Mouse (Mus musculus): ENCODE data around the gene Ttc30b. TPM values are rescaled to one million over a fixed set of nuclear protein-coding genes. Genes with fewer than 3 reads are reported as not detected.
A peak's percentile ranks its signal among the peaks of the same experiment; 100 is the strongest.
"Not testable (repeated sequence)": the region's sequence is repeated elsewhere in the genome, so short reads cannot be mapped to it uniquely, and the experiment has no call there.

Ttc30b gene
- polyA plus RNA-seq, 1 experiment, result 4.4 TPM

GRCm38 (mm10) chr2:75976070-75976469, 37.7 kb upstream of the Ttc30b start:
- H3K27me3 ChIP-seq (ENCODE audit: control insufficient read depth, insufficient read depth, low read length); H3K4me1 ChIP-seq (replicated peaks; ENCODE audit: control insufficient read depth, insufficient read depth, low read length); H3K4me3 ChIP-seq (ENCODE audit: control insufficient read depth, insufficient read depth, low read length); H3K36me3 ChIP-seq (ENCODE audit: control insufficient read depth, insufficient read depth, low read length); H3K27ac ChIP-seq (ENCODE audit: control insufficient read depth, insufficient read depth, low read length); DNase-seq: not testable (repeated sequence)
- 81% methylated on average over 2 of the region's 2 CpGs for WGBS

- WGBS, result 93% methylated on average over 9 of the region's 9 CpGs
- Histone ChIP-seq H3K36me3 (ENCODE audit: control insufficient read depth, insufficient read depth, low read length) (no peaks in the 10 kb centered on the region), H3K4me1 (replicated peaks; ENCODE audit: control insufficient read depth, insufficient read depth, low read length) (no peaks in the 10 kb centered on the region), H3K27me3 (ENCODE audit: control insufficient read depth, insufficient read depth, low read length) (no peaks in the 10 kb centered on the region), H3K27ac (ENCODE audit: control insufficient read depth, insufficient read depth, low read length) (no peak overlapping the region), H3K4me3 (ENCODE audit: control insufficient read depth, insufficient read depth, low read length) (no peak overlapping the region)
- no peak for DNase-seq
- TF ChIP-seq POLR2A (IDR thresholded peaks at IDR 0.05; ENCODE audit: control insufficient read depth, extremely low read depth, insufficient read depth, low read length, poor library complexity) (no peak), CTCF (IDR thresholded peaks at IDR 0.05; ENCODE audit: borderline replicate concordance, control insufficient read depth, extremely low read depth, insufficient read depth, low read length, poor library complexity) (no peak)
Measured at GRCm38 (mm10) chr2:75974131-75974530, 35.7 kb upstream of the Ttc30b start.

- Histone ChIP-seq H3K27ac (ENCODE audit: control insufficient read depth, insufficient read depth, low read length) (no peak overlapping the region), H3K36me3 (ENCODE audit: control insufficient read depth, insufficient read depth, low read length) (no peaks in the 10 kb centered on the region), H3K27me3 (ENCODE audit: control insufficient read depth, insufficient read depth, low read length) (no peaks in the 10 kb centered on the region), H3K4me1 (replicated peaks; ENCODE audit: control insufficient read depth, insufficient read depth, low read length) (peaks cover 8% of the 10 kb centered on the region), H3K4me3 (ENCODE audit: control insufficient read depth, insufficient read depth, low read length) (no peak overlapping the region)
- TF ChIP-seq CTCF (IDR thresholded peaks at IDR 0.05; ENCODE audit: borderline replicate concordance, control insufficient read depth, extremely low read depth, insufficient read depth, low read length, poor library complexity) (no peak), POLR2A (IDR thresholded peaks at IDR 0.05; ENCODE audit: control insufficient read depth, extremely low read depth, insufficient read depth, low read length, poor library complexity) (no peak)
- 18% methylated on average over 5 of the region's 5 CpGs for WGBS
- DNase-seq, result peak; percentile 66
Measured at GRCm38 (mm10) chr2:75964972-75965371, 26.6 kb upstream of the Ttc30b start.

- H3K4me3 ChIP-seq (ENCODE audit: control insufficient read depth, insufficient read depth, low read length), result no peak overlapping the region
- 16% methylated on average over 14 of the region's 14 CpGs for WGBS
- peak; percentile 15 for DNase-seq
- no peak for TF ChIP-seq POLR2A (IDR thresholded peaks at IDR 0.05; ENCODE audit: control insufficient read depth, extremely low read depth, insufficient read depth, low read length, poor library complexity)
- no peak for TF ChIP-seq CTCF (IDR thresholded peaks at IDR 0.05; ENCODE audit: borderline replicate concordance, control insufficient read depth, extremely low read depth, insufficient read depth, low read length, poor library complexity)
- H3K36me3 ChIP-seq (ENCODE audit: control insufficient read depth, insufficient read depth, low read length), result no peaks in the 10 kb centered on the region
- no peak overlapping the region for H3K27ac ChIP-seq (ENCODE audit: control insufficient read depth, insufficient read depth, low read length)
- H3K4me1 ChIP-seq (replicated peaks; ENCODE audit: control insufficient read depth, insufficient read depth, low read length), result peaks cover 8% of the 10 kb centered on the region
- no peaks in the 10 kb centered on the region for H3K27me3 ChIP-seq (ENCODE audit: control insufficient read depth, insufficient read depth, low read length)
Measured at GRCm38 (mm10) chr2:75964512-75964911, 26.1 kb upstream of the Ttc30b start.

- no peak overlapping the region for H3K27ac ChIP-seq (ENCODE audit: control insufficient read depth, insufficient read depth, low read length)
- no peak overlapping the region for H3K4me3 ChIP-seq (ENCODE audit: control insufficient read depth, insufficient read depth, low read length)
- no peaks in the 10 kb centered on the region for H3K27me3 ChIP-seq (ENCODE audit: control insufficient read depth, insufficient read depth, low read length)
- no peak for DNase-seq
- peaks cover 8% of the 10 kb centered on the region for H3K4me1 ChIP-seq (replicated peaks; ENCODE audit: control insufficient read depth, insufficient read depth, low read length)
- no peak for TF ChIP-seq POLR2A (IDR thresholded peaks at IDR 0.05; ENCODE audit: control insufficient read depth, extremely low read depth, insufficient read depth, low read length, poor library complexity)
- TF ChIP-seq CTCF (IDR thresholded peaks at IDR 0.05; ENCODE audit: borderline replicate concordance, control insufficient read depth, extremely low read depth, insufficient read depth, low read length, poor library complexity), result no peak
- no peaks in the 10 kb centered on the region for H3K36me3 ChIP-seq (ENCODE audit: control insufficient read depth, insufficient read depth, low read length)
- 79% methylated on average over 5 of the region's 5 CpGs for WGBS
Measured at GRCm38 (mm10) chr2:75964051-75964450, 25.7 kb upstream of the Ttc30b start.

- Histone ChIP-seq H3K27me3 (ENCODE audit: control insufficient read depth, insufficient read depth, low read length) (no peaks in the 10 kb centered on the region), H3K27ac (ENCODE audit: control insufficient read depth, insufficient read depth, low read length) (no peak overlapping the region), H3K4me3 (ENCODE audit: control insufficient read depth, insufficient read depth, low read length) (no peak overlapping the region), H3K4me1 (replicated peaks; ENCODE audit: control insufficient read depth, insufficient read depth, low read length) (peaks cover 8% of the 10 kb centered on the region), H3K36me3 (ENCODE audit: control insufficient read depth, insufficient read depth, low read length) (no peaks in the 10 kb centered on the region)
- DNase-seq, result no peak
- WGBS, result 93% methylated on average over 10 of the region's 10 CpGs
- no peak for TF ChIP-seq CTCF (IDR thresholded peaks at IDR 0.05; ENCODE audit: borderline replicate concordance, control insufficient read depth, extremely low read depth, insufficient read depth, low read length, poor library complexity)
- no peak for TF ChIP-seq POLR2A (IDR thresholded peaks at IDR 0.05; ENCODE audit: control insufficient read depth, extremely low read depth, insufficient read depth, low read length, poor library complexity)
Measured at GRCm38 (mm10) chr2:75963211-75963840, 24.9 kb upstream of the Ttc30b start.
